Mouse (Mus musculus): ENCODE measurements around the gene Rab3il1. TPM values are rescaled to one million over a fixed set of nuclear protein-coding genes. Genes with fewer than 3 reads are reported as not detected.

Gene Rab3il1
- polyA plus RNA-seq, 1 experiment, result 13.8 TPM

DNA sequence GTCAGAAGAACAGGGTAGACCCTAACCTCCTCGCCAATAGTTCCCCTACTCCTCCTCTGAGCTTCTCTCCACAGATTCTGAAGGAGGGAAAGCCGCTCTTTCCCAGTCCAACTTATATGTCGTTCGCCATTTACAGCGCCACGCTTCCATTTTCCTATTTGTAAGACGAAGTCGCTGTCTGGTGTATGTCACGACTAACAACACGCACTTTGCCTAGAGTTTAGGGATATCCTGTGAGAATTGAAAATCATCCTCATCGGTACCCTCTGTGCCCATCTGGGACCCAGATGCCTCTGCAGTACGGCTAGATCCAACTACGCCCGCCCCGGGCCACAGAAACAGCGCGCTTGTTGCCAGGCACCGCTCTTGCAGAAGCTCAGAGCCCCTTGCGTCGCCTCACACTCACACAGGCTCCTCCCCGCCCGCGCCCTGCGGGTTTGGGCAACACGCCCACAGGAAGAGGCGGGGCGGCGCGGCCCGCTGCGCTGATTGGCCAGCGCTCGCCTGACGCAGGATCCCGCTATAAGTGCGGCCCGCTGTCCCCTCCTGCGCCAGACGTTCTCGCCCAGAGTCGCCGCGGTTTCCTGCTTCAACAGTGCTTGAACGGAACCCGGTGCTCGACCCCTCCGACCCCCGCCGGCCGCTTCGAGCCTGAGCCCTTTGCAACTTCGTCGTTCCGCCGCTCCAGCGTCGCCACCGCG lies 19.2 kb upstream of the Rab3il1 start:
- WGBS, result 1% methylated on average over 59 of the region's 59 CpGs
- H3K4me1 ChIP-seq (ENCODE audit: control insufficient read depth, insufficient read depth, low read length), result peaks cover 19% of the 10 kb centered on the region
- TF ChIP-seq CTCF (IDR thresholded peaks at IDR 0.05; ENCODE audit: insufficient read depth, low read length) (no peak), POLR2A (IDR thresholded peaks at IDR 0.05; ENCODE audit: borderline replicate concordance, extremely low read depth, low read depth, low read length) (peak; percentile 93)
- H3K4me3 ChIP-seq (replicated peaks; ENCODE audit: extremely low read depth, low read depth, low read length), result peak overlapping the region; percentile 87
- DNase-seq, result peak; percentile 95

- under 1% methylated on average over 31 of the region's 31 CpGs for WGBS
- peaks cover 18% of the 10 kb centered on the region for H3K4me1 ChIP-seq (ENCODE audit: control insufficient read depth, insufficient read depth, low read length)
- TF ChIP-seq CTCF (IDR thresholded peaks at IDR 0.05; ENCODE audit: insufficient read depth, low read length) (no peak), POLR2A (IDR thresholded peaks at IDR 0.05; ENCODE audit: borderline replicate concordance, extremely low read depth, low read depth, low read length) (peak; percentile 59; the same call in 1 of the 2 replicates)
- DNase-seq, result peak; percentile 75
- H3K4me3 ChIP-seq (replicated peaks; ENCODE audit: extremely low read depth, low read depth, low read length), result peak overlapping the region; percentile 87
Measured at GRCm38 (mm10) chr19:9982852-9983542, 18.5 kb upstream of the Rab3il1 start.

GRCm38 (mm10) chr19:9984111-9985055 lies 17.1 kb upstream of the Rab3il1 start:
- WGBS, result 64% methylated on average over 20 of the region's 20 CpGs
- TF ChIP-seq CTCF (IDR thresholded peaks at IDR 0.05; ENCODE audit: insufficient read depth, low read length), result no peak
- no peak for TF ChIP-seq POLR2A (IDR thresholded peaks at IDR 0.05; ENCODE audit: borderline replicate concordance, extremely low read depth, low read depth, low read length)
- H3K4me1 ChIP-seq (ENCODE audit: control insufficient read depth, insufficient read depth, low read length), result peaks cover 11% of the 10 kb centered on the region; the same call in 1 of the 2 replicates
- H3K4me3 ChIP-seq (replicated peaks; ENCODE audit: extremely low read depth, low read depth, low read length), result peak overlapping the region; percentile 87
- DNase-seq, result no peak

- Histone ChIP-seq H3K4me3 (replicated peaks; ENCODE audit: extremely low read depth, low read depth, low read length) (no peak overlapping the region), H3K4me1 (ENCODE audit: control insufficient read depth, insufficient read depth, low read length) (peaks cover 11% of the 10 kb centered on the region; the same call in 1 of the 2 replicates)
- TF ChIP-seq CTCF (IDR thresholded peaks at IDR 0.05; ENCODE audit: insufficient read depth, low read length) (no peak), POLR2A (IDR thresholded peaks at IDR 0.05; ENCODE audit: borderline replicate concordance, extremely low read depth, low read depth, low read length) (0 out of 2 replicates have a peak, but pooled peaks have one; percentile 16)
- no peak for DNase-seq
- 85% methylated on average over 6 of the region's 6 CpGs for WGBS
Measured at GRCm38 (mm10) chr19:9985190-9985899, 16.1 kb upstream of the Rab3il1 start.

DNA sequence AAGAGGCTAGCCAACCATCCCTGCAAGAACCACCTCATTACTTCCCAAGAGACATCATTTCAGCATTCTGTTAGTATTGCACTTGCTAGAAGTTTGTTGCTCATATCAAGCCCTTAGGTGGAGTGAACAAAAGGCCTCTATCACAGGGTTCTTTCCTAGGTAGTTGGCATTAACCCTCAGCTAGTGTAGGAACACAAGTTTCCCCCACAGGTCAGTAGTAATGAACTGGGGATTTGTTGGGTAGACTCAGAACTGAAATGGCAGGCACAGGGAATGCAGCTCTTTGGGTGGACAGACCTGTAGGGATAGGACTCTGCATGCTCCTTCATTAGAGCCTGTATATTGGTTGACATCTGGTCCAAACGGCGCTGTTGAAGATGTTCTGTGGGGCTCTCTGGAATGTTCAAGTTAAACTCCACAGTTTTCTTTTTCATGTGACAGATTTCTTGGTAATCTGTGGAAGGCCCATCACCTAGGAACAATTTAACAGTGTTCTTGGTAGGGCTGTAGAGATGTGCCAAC lies 15.5 kb upstream of the Rab3il1 start:
- no peak for TF ChIP-seq CTCF (IDR thresholded peaks at IDR 0.05; ENCODE audit: insufficient read depth, low read length)
- no peak for TF ChIP-seq POLR2A (IDR thresholded peaks at IDR 0.05; ENCODE audit: borderline replicate concordance, extremely low read depth, low read depth, low read length)
- H3K4me1 ChIP-seq (ENCODE audit: control insufficient read depth, insufficient read depth, low read length), result peaks cover 11% of the 10 kb centered on the region; the same call in 1 of the 2 replicates
- no peak for DNase-seq
- 84% methylated on average over 2 of the region's 2 CpGs for WGBS
- no peak overlapping the region for H3K4me3 ChIP-seq (replicated peaks; ENCODE audit: extremely low read depth, low read depth, low read length)

GRCm38 (mm10) chr19:9987192-9987591 lies 14.3 kb upstream of the Rab3il1 start:
- TF ChIP-seq POLR2A (IDR thresholded peaks at IDR 0.05; ENCODE audit: borderline replicate concordance, extremely low read depth, low read depth, low read length), result no peak
- TF ChIP-seq CTCF (IDR thresholded peaks at IDR 0.05; ENCODE audit: insufficient read depth, low read length), result no peak
- Histone ChIP-seq H3K4me1 (ENCODE audit: control insufficient read depth, insufficient read depth, low read length) (peaks cover 11% of the 10 kb centered on the region; the same call in 1 of the 2 replicates), H3K4me3 (replicated peaks; ENCODE audit: extremely low read depth, low read depth, low read length) (no peak overlapping the region)
- DNase-seq, result no peak
- 60% methylated on average over 6 of the region's 6 CpGs for WGBS

DNA sequence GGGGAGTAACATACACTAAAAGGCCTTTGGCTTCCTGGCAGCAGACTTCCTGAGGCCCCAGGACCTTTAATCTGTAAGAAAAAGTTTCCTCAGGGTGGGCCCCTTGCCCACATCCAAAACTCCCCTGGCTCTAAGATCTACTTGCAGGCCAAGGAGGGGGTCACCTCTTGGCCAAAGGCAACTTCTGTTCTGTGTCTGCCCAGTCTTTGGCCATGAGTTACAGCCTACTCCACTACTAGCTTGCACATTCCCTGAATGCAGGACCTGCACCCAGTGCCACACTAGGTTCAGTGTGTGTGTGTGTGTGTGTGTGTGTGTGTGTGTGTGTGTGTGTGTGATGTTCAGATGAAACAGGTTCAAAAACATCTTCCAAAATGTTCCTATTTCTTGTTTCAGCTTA lies 13.9 kb upstream of the Rab3il1 start:
- TF ChIP-seq POLR2A (IDR thresholded peaks at IDR 0.05; ENCODE audit: borderline replicate concordance, extremely low read depth, low read depth, low read length) (no peak), CTCF (IDR thresholded peaks at IDR 0.05; ENCODE audit: insufficient read depth, low read length) (no peak)

DNA sequence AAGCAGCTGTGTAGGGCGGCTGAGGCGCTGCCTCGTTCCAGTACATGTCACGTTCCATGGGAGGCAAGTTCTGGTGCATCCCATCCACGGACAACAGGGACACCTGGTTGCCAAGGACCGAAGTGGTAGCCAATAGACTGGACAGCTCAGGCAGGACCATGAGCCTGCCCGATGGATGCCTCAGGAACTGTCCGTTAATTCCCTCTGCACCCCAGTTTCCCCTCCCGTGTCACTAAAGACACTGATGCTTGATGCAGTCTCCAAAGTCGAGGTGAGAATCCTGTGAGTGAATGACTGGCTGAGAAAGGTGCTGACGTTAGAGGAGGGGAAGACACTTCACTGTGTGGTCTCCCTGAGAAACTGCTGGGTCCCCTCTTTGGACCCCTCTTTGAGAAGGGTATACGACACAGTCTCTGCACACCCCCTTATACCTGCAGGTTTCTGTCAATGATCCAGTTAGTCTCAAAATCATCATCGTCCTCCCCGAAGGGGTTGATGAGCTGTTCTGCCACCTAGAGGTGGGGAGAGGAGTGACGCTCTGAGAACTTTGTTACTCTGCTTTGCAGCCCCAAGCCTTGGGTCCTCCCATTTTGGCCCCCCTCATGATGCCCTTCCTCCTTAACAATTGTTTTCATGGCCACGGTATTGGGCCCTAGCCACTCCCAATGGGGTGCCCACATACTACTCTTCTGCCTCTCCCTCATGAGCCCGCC lies 12.1 kb upstream of the Rab3il1 start:
- WGBS, result 55% methylated on average over 17 of the region's 17 CpGs
- no peak overlapping the region for H3K4me3 ChIP-seq (replicated peaks; ENCODE audit: extremely low read depth, low read depth, low read length)

More for the DNA sequence above, 13.9 kb upstream of the Rab3il1 start:
- Histone ChIP-seq H3K4me3 (replicated peaks; ENCODE audit: extremely low read depth, low read depth, low read length) (no peak overlapping the region), H3K4me1 (ENCODE audit: control insufficient read depth, insufficient read depth, low read length) (peaks cover 11% of the 10 kb centered on the region)
- DNase-seq, result no peak

More for the DNA sequence above, 12.1 kb upstream of the Rab3il1 start:
- peaks cover 11% of the 10 kb centered on the region for H3K4me1 ChIP-seq (ENCODE audit: control insufficient read depth, insufficient read depth, low read length)
- TF ChIP-seq POLR2A (IDR thresholded peaks at IDR 0.05; ENCODE audit: borderline replicate concordance, extremely low read depth, low read depth, low read length) (no peak), CTCF (IDR thresholded peaks at IDR 0.05; ENCODE audit: insufficient read depth, low read length) (peak; percentile 83)
- DNase-seq, result peak; percentile 55
